Mouse (Mus musculus): ENCODE data around the gene Lrrc9. TPM values are rescaled to one million over a fixed set of nuclear protein-coding genes. Genes with fewer than 3 reads are reported as not detected.
A peak's percentile ranks its signal among the peaks of the same experiment; 100 is the strongest.

Gene Lrrc9
- polyA plus RNA-seq, 1 experiment from 2014 or later = 0.95 TPM

GRCm38 (mm10) chr12:72533986-72534385 is 92.3 kb downstream of the Lrrc9 start:
- DNase-seq (ENCODE audit: low spot score) = no peak
- H3K27ac ChIP-seq (ENCODE audit: low read length) = no peak overlapping the region
- no peaks in the 10 kb centered on the region for H3K27me3 ChIP-seq (replicated peaks; ENCODE audit: insufficient read depth, low read length)
- no peaks in the 10 kb centered on the region for H3K9me3 ChIP-seq (ENCODE audit: low read length)
- no peaks in the 10 kb centered on the region for H3K36me3 ChIP-seq (ENCODE audit: insufficient read depth, low read length)
- no peak overlapping the region for H3K9ac ChIP-seq (replicated peaks; ENCODE audit: low read depth)
- H3K4me2 ChIP-seq (replicated peaks; ENCODE audit: low read depth, low read length) = no peak overlapping the region
- WGBS = 75% methylated on average over 6 of the region's 6 CpGs
- H3K4me1 ChIP-seq (ENCODE audit: insufficient read depth, low read depth, low read length) = no peaks in the 10 kb centered on the region
- ATAC-seq = no peak
- H3K4me3 ChIP-seq (ENCODE audit: low read depth, low read length) = no peak overlapping the region
- TF ChIP-seq CTCF (IDR thresholded peaks at IDR 0.05) (no peak), EP300 (IDR thresholded peaks at IDR 0.05) (no peak)

GRCm38 (mm10) chr12:72535599-72535998 is 93.9 kb downstream of the Lrrc9 start:
- no peaks in the 10 kb centered on the region for H3K36me3 ChIP-seq (ENCODE audit: insufficient read depth, low read length)
- H3K4me3 ChIP-seq (ENCODE audit: low read depth, low read length) = peak overlapping the region; percentile 45; the same call in 1 of the 2 replicates
- ATAC-seq (peak; percentile 8), DNase-seq (ENCODE audit: low spot score) (no peak)
- WGBS = 31% methylated on average over 3 of the region's 3 CpGs
- TF ChIP-seq CTCF (IDR thresholded peaks at IDR 0.05) (no peak), EP300 (IDR thresholded peaks at IDR 0.05) (no peak)
- H3K9ac ChIP-seq (replicated peaks; ENCODE audit: low read depth) = no peak overlapping the region
- no peaks in the 10 kb centered on the region for H3K27me3 ChIP-seq (replicated peaks; ENCODE audit: insufficient read depth, low read length)
- H3K4me1 ChIP-seq (ENCODE audit: insufficient read depth, low read depth, low read length) = no peaks in the 10 kb centered on the region
- H3K27ac ChIP-seq (ENCODE audit: low read length) = no peak overlapping the region; the same call in 1 of the 2 replicates
- H3K4me2 ChIP-seq (replicated peaks; ENCODE audit: low read depth, low read length) = peak overlapping the region; percentile 52
- H3K9me3 ChIP-seq (ENCODE audit: low read length) = no peaks in the 10 kb centered on the region

- no peak for TF ChIP-seq EP300 (IDR thresholded peaks at IDR 0.05)
- TF ChIP-seq CTCF (IDR thresholded peaks at IDR 0.05) = peak; percentile 57
- no peaks in the 10 kb centered on the region for H3K36me3 ChIP-seq (ENCODE audit: insufficient read depth, low read length)
- WGBS = under 1% methylated on average over 43 of the region's 45 CpGs
- H3K4me1 ChIP-seq (ENCODE audit: insufficient read depth, low read depth, low read length) = no peaks in the 10 kb centered on the region
- DNase-seq (ENCODE audit: low spot score) (peak; percentile 99), ATAC-seq (peak; percentile 100)
- peak within 1 kb of the TSS; percentile 45 for H3K4me3 ChIP-seq (ENCODE audit: low read depth, low read length)
- peak within 1 kb of the TSS; percentile 10; the same call in 1 of the 2 replicates for H3K9ac ChIP-seq (replicated peaks; ENCODE audit: low read depth)
- no peaks in the 10 kb centered on the region for H3K9me3 ChIP-seq (ENCODE audit: low read length)
- no peaks in the 10 kb centered on the region for H3K27me3 ChIP-seq (replicated peaks; ENCODE audit: insufficient read depth, low read length)
- H3K4me2 ChIP-seq (replicated peaks; ENCODE audit: low read depth, low read length) = peak within 1 kb of the TSS; percentile 52
- H3K27ac ChIP-seq (ENCODE audit: low read length) = peak within 1 kb of the TSS; percentile 2; the same call in 1 of the 2 replicates
Observed at GRCm38 (mm10) chr12:72536021-72536597, 94.4 kb downstream of the Lrrc9 start, which contains the start of gene Pcnx4. TSS of gene Pcnx4 (plus strand) at chr12:72536383.

GRCm38 (mm10) chr12:72538571-72538970 is 96.9 kb downstream of the Lrrc9 start:
- no peak overlapping the region for H3K4me3 ChIP-seq (ENCODE audit: low read depth, low read length)
- TF ChIP-seq CTCF (IDR thresholded peaks at IDR 0.05) (no peak), EP300 (IDR thresholded peaks at IDR 0.05) (no peak)
- H3K9ac ChIP-seq (replicated peaks; ENCODE audit: low read depth) = no peak overlapping the region
- ATAC-seq = no peak
- no peak overlapping the region for H3K27ac ChIP-seq (ENCODE audit: low read length)
- H3K27me3 ChIP-seq (replicated peaks; ENCODE audit: insufficient read depth, low read length) = no peaks in the 10 kb centered on the region
- no peak overlapping the region for H3K4me2 ChIP-seq (replicated peaks; ENCODE audit: low read depth, low read length)
- no peaks in the 10 kb centered on the region for H3K9me3 ChIP-seq (ENCODE audit: low read length)
- DNase-seq (ENCODE audit: low spot score) = no peak
- WGBS = 90% methylated on average over 10 of the region's 10 CpGs
- H3K36me3 ChIP-seq (ENCODE audit: insufficient read depth, low read length) = peaks cover 5% of the 10 kb centered on the region; the same call in 1 of the 2 replicates
- H3K4me1 ChIP-seq (ENCODE audit: insufficient read depth, low read depth, low read length) = no peaks in the 10 kb centered on the region

- ATAC-seq = peak; percentile 98
- DNase-seq (ENCODE audit: low spot score) = peak; percentile 88
- Histone ChIP-seq H3K9ac (replicated peaks; ENCODE audit: low read depth) (no peak overlapping the region), H3K4me2 (replicated peaks; ENCODE audit: low read depth, low read length) (no peak overlapping the region), H3K4me3 (ENCODE audit: low read depth, low read length) (no peak overlapping the region), H3K27ac (ENCODE audit: low read length) (no peak overlapping the region), H3K27me3 (replicated peaks; ENCODE audit: insufficient read depth, low read length) (no peaks in the 10 kb centered on the region), H3K9me3 (ENCODE audit: low read length) (no peaks in the 10 kb centered on the region), H3K4me1 (ENCODE audit: insufficient read depth, low read depth, low read length) (no peaks in the 10 kb centered on the region), H3K36me3 (ENCODE audit: insufficient read depth, low read length) (no peaks in the 10 kb centered on the region)
- WGBS = 59% methylated on average over 4 of the region's 4 CpGs
- TF ChIP-seq EP300 (IDR thresholded peaks at IDR 0.05) (peak; percentile 84), CTCF (IDR thresholded peaks at IDR 0.05) (no peak)
Observed at GRCm38 (mm10) chr12:72554347-72554746, 112.7 kb downstream of the Lrrc9 start.

- Histone ChIP-seq H3K27ac (ENCODE audit: low read length) (no peak overlapping the region), H3K4me1 (ENCODE audit: insufficient read depth, low read depth, low read length) (no peaks in the 10 kb centered on the region), H3K9me3 (ENCODE audit: low read length) (no peaks in the 10 kb centered on the region), H3K9ac (replicated peaks; ENCODE audit: low read depth) (no peak overlapping the region), H3K36me3 (ENCODE audit: insufficient read depth, low read length) (no peaks in the 10 kb centered on the region), H3K4me3 (ENCODE audit: low read depth, low read length) (no peak overlapping the region), H3K4me2 (replicated peaks; ENCODE audit: low read depth, low read length) (no peak overlapping the region), H3K27me3 (replicated peaks; ENCODE audit: insufficient read depth, low read length) (no peaks in the 10 kb centered on the region)
- WGBS = 56% methylated on average over 4 of the region's 4 CpGs
- TF ChIP-seq EP300 (IDR thresholded peaks at IDR 0.05) (no peak), CTCF (IDR thresholded peaks at IDR 0.05) (no peak)
- DNase-seq (ENCODE audit: low spot score) (no peak), ATAC-seq (no peak)
Observed at GRCm38 (mm10) chr12:72564281-72564795, 122.7 kb downstream of the Lrrc9 start.

Small RNA genes within 50 kb of the gene (microRNA-seq; reads per million reads assigned to microRNA genes)
- gene Gm44392 = not detected

Other genes starting within 250 kb of the Lrrc9 start
- gene Rtn1, start 32.8 kb upstream of the Lrrc9 start, polyA plus RNA-seq (2015; fragmentation: Nextera tagmentation; extraction: Ambion mirVana) = 12.2 and 13.4 TPM in 2 replicates
- gene Pcnx4, start 94.5 kb downstream of the Lrrc9 start, polyA plus RNA-seq (2015; fragmentation: Nextera tagmentation; extraction: Ambion mirVana) = 7.0 TPM in 2 replicates
- 0.15 TPM in 1 of 2 replicates, not detected in the other for gene Gm4756, start 207.8 kb downstream of the Lrrc9 start, polyA plus RNA-seq (2015; fragmentation: Nextera tagmentation; extraction: Ambion mirVana)
- gene Dhrs7, start 223.0 kb downstream of the Lrrc9 start, polyA plus RNA-seq (2015; fragmentation: Nextera tagmentation; extraction: Ambion mirVana) = 102 and 111 TPM in 2 replicates

Data from lung, postnatal 0 days (tissue).